Mouse (Mus musculus): ENCODE measurements at regions not wholly inside any gene's neighbourhood (a gene's known extent, or its start where the extent isn't known, plus 50 kb on each side); places are given as distances from the start of the nearest gene placed in this dataset.

GRCm38 (mm10) chr2:72744901-72745300 lies 235.3 kb downstream of the Sp3 start:
- TF ChIP-seq CTCF (IDR thresholded peaks at IDR 0.05; ENCODE audit: control insufficient read depth, insufficient read depth, insufficient replicate concordance, low read depth, low read length): no peak
- TF ChIP-seq POLR2A (IDR thresholded peaks at IDR 0.05; ENCODE audit: control insufficient read depth, low read depth, low read length): no peak

Measured in testis, adult 2 months (tissue).